Mouse (Mus musculus) small intestine, adult 10 weeks (tissue): Measurements from ENCODE around the gene S100a2. TPM values are rescaled to one million over a fixed set of nuclear protein-coding genes. Genes with fewer than 3 reads are reported as not detected.

Source experiments
- polyA plus RNA-seq: library from polyadenylated mRNA; stranded (reverse); fragments of 350-450 nt; fragmentation: Illumina TruSeq; extraction: RNeasy Lipid Tissue Mini Kit (QIAGEN cat#74804); gene quantifications from one replicate; pipeline ENCODE4 v1.2.3, GENCODE M21; 2014; ENCODE audit warnings: low replicate concordance

The S100a2 gene
- polyA plus RNA-seq, result not detected

GRCm38 (mm10) chr3:90589947-90590346, at the start of gene S100a2:
Gene S100a2, plus strand, starts transcription at chr3:90590247.

GRCm38 (mm10) chr3:90560008-90560628, 29.9 kb upstream of the S100a2 start, which contains the start of gene S100a3:
Gene S100a3, plus strand, starts transcription at chr3:90560578.

GRCm38 (mm10) chr3:90601486-90602110, 11.6 kb downstream of the S100a2 start, which contains the start of gene Gm42674:
Gene Gm42674, plus strand, starts transcription at chr3:90601904.

GRCm38 (mm10) chr3:90603623-90604022, 13.6 kb downstream of the S100a2 start, which contains the start of gene S100a4:
Gene S100a4, plus strand, starts transcription at chr3:90603771.

GRCm38 (mm10) chr3:90608223-90608622, 18.2 kb downstream of the S100a2 start, which contains the start of gene S100a5:
Gene S100a5, plus strand, starts transcription at chr3:90608523.

GRCm38 (mm10) chr3:90612728-90613291, 22.8 kb downstream of the S100a2 start, which contains the start of gene S100a6:
Gene S100a6, plus strand, starts transcription at chr3:90612882.

Other genes with a start within 250 kb of the S100a2 start
- not detected for gene Slc27a3, start 200.3 kb upstream of the S100a2 start, polyA plus RNA-seq
- 8.9 TPM for gene Ints3, start 156.6 kb upstream of the S100a2 start, polyA plus RNA-seq
- 1.4 TPM for gene Npr1, start 124.4 kb upstream of the S100a2 start, polyA plus RNA-seq
- 30.4 TPM for gene Ilf2, start 114.1 kb upstream of the S100a2 start, polyA plus RNA-seq
- 32.7 TPM for gene Snapin, start 99.2 kb upstream of the S100a2 start, polyA plus RNA-seq
- 112 TPM for gene Chtop, start 80.7 kb upstream of the S100a2 start, polyA plus RNA-seq
- 27.6 TPM for gene S100a1, start 75.9 kb upstream of the S100a2 start, polyA plus RNA-seq
- gene S100a13, start 75.8 kb upstream of the S100a2 start, polyA plus RNA-seq, result 2.8 TPM
- not detected for gene S100a14, start 63.4 kb upstream of the S100a2 start, polyA plus RNA-seq
- gene S100a16, start 53.0 kb upstream of the S100a2 start, polyA plus RNA-seq, result 9.7 TPM
- gene S100a3, start 29.7 kb upstream of the S100a2 start, polyA plus RNA-seq, result not detected
- not detected for gene Gm42674, start 11.7 kb downstream of the S100a2 start, polyA plus RNA-seq
- gene S100a4, start 13.5 kb downstream of the S100a2 start, polyA plus RNA-seq, result not detected
- not detected for gene S100a5, start 18.3 kb downstream of the S100a2 start, polyA plus RNA-seq
- 8.6 TPM for gene S100a6, start 22.6 kb downstream of the S100a2 start, polyA plus RNA-seq
- not detected for gene S100a7a, start 63.8 kb downstream of the S100a2 start, polyA plus RNA-seq
- gene S100a8, start 78.7 kb downstream of the S100a2 start, polyA plus RNA-seq, result not detected
- gene S100a9, start 105.5 kb downstream of the S100a2 start, polyA plus RNA-seq, result not detected
- gene Pglyrp4, start 136.7 kb downstream of the S100a2 start, polyA plus RNA-seq, result not detected
- not detected for gene Gm5849, start 187.6 kb downstream of the S100a2 start, polyA plus RNA-seq